8 mouse cellular contexts compared by ENCODE assay signal in the genomic region with DNA sequence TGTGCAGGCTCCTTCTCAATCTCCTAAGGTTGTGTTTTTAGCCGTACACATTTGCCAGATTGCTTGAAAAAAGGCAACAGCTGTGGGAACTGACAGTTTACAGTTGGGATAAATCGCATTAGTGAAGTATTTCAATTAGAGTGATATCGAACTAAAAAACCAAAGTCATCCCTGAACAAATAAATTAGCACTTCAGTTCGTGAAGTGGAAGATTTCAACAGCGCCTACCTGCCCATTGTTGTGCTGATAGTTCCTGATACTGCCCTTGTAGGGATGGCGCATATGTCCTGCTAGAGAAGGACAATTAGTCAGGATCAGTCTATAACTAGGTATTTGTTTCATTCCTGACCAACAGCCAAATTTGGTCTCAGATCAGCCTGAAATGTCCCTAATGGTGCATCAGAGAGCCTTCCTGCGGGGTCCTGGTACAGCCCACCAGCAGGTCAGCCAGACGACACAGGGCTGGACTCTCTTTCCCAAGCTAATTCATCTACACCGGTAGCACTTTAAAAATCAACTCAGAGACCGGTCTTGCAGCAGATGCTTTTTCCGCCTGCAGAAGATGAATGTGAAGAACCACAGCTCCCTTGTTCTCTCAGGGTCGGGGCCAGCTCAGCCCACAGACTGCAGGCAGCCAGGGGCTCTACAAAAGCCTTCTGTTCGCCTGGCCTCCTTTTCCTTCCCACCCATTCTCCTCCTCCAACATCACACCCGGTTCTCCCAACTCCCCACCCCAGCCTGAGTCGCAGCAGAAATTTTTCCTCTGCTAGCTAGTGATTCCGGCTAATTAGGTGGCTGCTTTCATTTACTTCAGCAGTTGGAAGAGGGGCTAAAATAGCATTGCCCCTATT.
DNase-seq lines count a peak whose midpoint lies in the region; ATAC-seq and TF ChIP-seq lines count a peak whose summit lies in the region.

No protein-coding gene starts in this region.

- peak overlapping the region; percentile 11 for H3K27ac ChIP-seq in kidney, embryonic 15.5 days
- H3K27ac ChIP-seq in kidney, adult 2 months (ENCODE audit: insufficient read depth, low read depth, low read length) = no peak overlapping the region
- H3K27ac ChIP-seq in liver, embryonic 13.5 days = no peak overlapping the region
- peak overlapping the region; percentile 57 for H3K27ac ChIP-seq in neural tube, embryonic 12.5 days

- WGBS in kidney, embryonic 15.5 days = 19% methylated on average over 16 of the region's 16 CpGs
- 31% methylated on average over 16 of the region's 16 CpGs for WGBS in kidney, adult 2 months
- whole genome bisulfite sequencing in liver, embryonic 13.5 days (ENCODE audit: insufficient replicate concordance) = 31% methylated on average over 16 of the region's 16 CpGs
- WGBS in neural tube, embryonic 12.5 days = 17% methylated on average over 16 of the region's 16 CpGs

- 0 out of 2 replicates have a peak, but pooled peaks have one; percentile 38 for ATAC-seq in kidney, embryonic 15.5 days (replicated peaks; ENCODE audit: low FRiP score)
- no peak for ATAC-seq in liver, embryonic 13.5 days (ENCODE audit: low read depth)
- ATAC-seq in neural tube, embryonic 12.5 days (ENCODE audit: low FRiP score, low read depth) = peak; percentile 87

- TF ChIP-seq POLR2A in kidney, adult 2 months (IDR thresholded peaks at IDR 0.05; ENCODE audit: low read depth, low read length) = no peak

- peaks cover 26% of the 10 kb centered on the region for H3K4me1 ChIP-seq in kidney, embryonic 15.5 days
- H3K4me1 ChIP-seq in kidney, adult 2 months (ENCODE audit: control insufficient read depth, insufficient read depth, low read length) = no peaks in the 10 kb centered on the region
- no peaks in the 10 kb centered on the region; the same call in 1 of the 2 replicates for H3K4me1 ChIP-seq in liver, embryonic 13.5 days (replicated peaks)
- peaks cover 17% of the 10 kb centered on the region; the same call in 1 of the 2 replicates for H3K4me1 ChIP-seq in neural tube, embryonic 12.5 days

- no peak overlapping the region for H3K9ac ChIP-seq in kidney, embryonic 15.5 days
- no peak overlapping the region for H3K9ac ChIP-seq in liver, embryonic 13.5 days
- peak overlapping the region; percentile 33; the same call in 1 of the 2 replicates for H3K9ac ChIP-seq in neural tube, embryonic 12.5 days

- H3K4me3 ChIP-seq in kidney, embryonic 15.5 days (replicated peaks) = peak overlapping the region; percentile 36
- no peak overlapping the region for H3K4me3 ChIP-seq in kidney, adult 2 months (ENCODE audit: insufficient read depth, low read depth, low read length)
- peak overlapping the region; percentile 14; the same call in 1 of the 2 replicates for H3K4me3 ChIP-seq in liver, embryonic 13.5 days (replicated peaks)
- peak overlapping the region; percentile 23 for H3K4me3 ChIP-seq in neural tube, embryonic 12.5 days

- no peaks in the 10 kb centered on the region for H3K9me3 ChIP-seq in kidney, embryonic 15.5 days (replicated peaks)
- no peaks in the 10 kb centered on the region for H3K9me3 ChIP-seq in liver, embryonic 13.5 days (replicated peaks)
- H3K9me3 ChIP-seq in neural tube, embryonic 12.5 days = no peaks in the 10 kb centered on the region

- peaks cover 25% of the 10 kb centered on the region for H3K27me3 ChIP-seq in kidney, embryonic 15.5 days
- no peaks in the 10 kb centered on the region for H3K27me3 ChIP-seq in kidney, adult 2 months (replicated peaks; ENCODE audit: control insufficient read depth, insufficient read depth, low read length)
- H3K27me3 ChIP-seq in liver, embryonic 13.5 days = no peaks in the 10 kb centered on the region
- 0 out of 2 replicates have a peak, but pooled peaks cover 2% of the 10 kb centered on the region for H3K27me3 ChIP-seq in neural tube, embryonic 12.5 days (replicated peaks)

- no peak for TF ChIP-seq CTCF in kidney, adult 2 months (conservative IDR thresholded peaks at IDR 0.05; ENCODE audit: insufficient read depth, insufficient read length, low read depth, low read length)

- peak overlapping the region; percentile 62 for H3K4me2 ChIP-seq in kidney, embryonic 15.5 days
- peak overlapping the region; percentile 49 for H3K4me2 ChIP-seq in liver, embryonic 13.5 days
- peak overlapping the region; percentile 63 for H3K4me2 ChIP-seq in neural tube, embryonic 12.5 days (replicated peaks)

- H3K36me3 ChIP-seq in kidney, embryonic 15.5 days = no peaks in the 10 kb centered on the region
- H3K36me3 ChIP-seq in kidney, adult 2 months (ENCODE audit: control insufficient read depth, insufficient read depth, low read length) = no peaks in the 10 kb centered on the region
- H3K36me3 ChIP-seq in liver, embryonic 13.5 days = no peaks in the 10 kb centered on the region
- H3K36me3 ChIP-seq in neural tube, embryonic 12.5 days = no peaks in the 10 kb centered on the region

- DNase-seq in kidney, adult 2 months = no peak
- peak; percentile 72 for DNase-seq in embryo, embryonic 11 days
- peak; percentile 31 to 48 for DNase-seq in heart, adult 18-20 months
- DNase-seq in kidney, postnatal 4 days = peak; percentile 39 to 52
- DNase-seq in liver, embryonic 13.5 days = no peak
- DNase-seq in spleen, postnatal 14 days (ENCODE audit: low spot score in 2 of 2) = no peak

Comparison
In these comparisons a context has a peak if more than half of its experiments do, and no peak if none do; other contexts are left out.
1. H3K27ac ChIP-seq: peak in kidney, embryonic 15.5 days (single experiment) and neural tube, embryonic 12.5 days (single experiment); none in kidney, adult 2 months (single experiment) and liver, embryonic 13.5 days (single experiment).
2. DNase-seq: peak in embryo, embryonic 11 days (single experiment), heart, adult 18-20 months (2 of 2) and kidney, postnatal 4 days (2 of 2); none in kidney, adult 2 months (single experiment), liver, embryonic 13.5 days (single experiment) and spleen, postnatal 14 days (0 of 2).
3. Peak in every context shown above with its lines, with median percentiles within 50 percentile points of each other: H3K4me2 ChIP-seq.